Mouse (Mus musculus) limb, embryonic 12.5 days (tissue): ENCODE measurements around the gene Znrf1. TPM values are rescaled to one million over a fixed set of nuclear protein-coding genes. Genes with fewer than 3 reads are reported as not detected.
A peak's percentile ranks its signal among the peaks of the same experiment; 100 is the strongest.

Experiments used
- ATAC-seq: fragments of 200-750 bp; cut with Nextera tagmentation; 2 replicates; pipeline ENCODE4 v1.8.0; 2017; ENCODE audit warnings: low read depth, moderate TSS enrichment; ENCODE audit not compliant: insufficient number of reproducible peaks, insufficient read depth, low FRiP score, low TSS enrichment
- H3K27ac ChIP-seq: fragments of 300-500 bp; sonication (generic); 2 replicates; pipeline ENCODE4 v1.5.1; 2016; ENCODE audit warnings: mild to moderate bottlenecking, moderate library complexity
- H3K27me3 ChIP-seq: fragments of 300-500 bp; sonication (generic); 2 replicates; pipeline ENCODE4 v1.6.1; 2016; ENCODE audit warnings: mild to moderate bottlenecking, moderate library complexity
- H3K36me3 ChIP-seq: fragments of 300-500 bp; sonication (generic); 2 replicates; pipeline ENCODE4 v1.6.1; 2016; ENCODE audit warnings: mild to moderate bottlenecking, moderate library complexity
- H3K4me1 ChIP-seq: fragments of 300-500 bp; sonication (generic); replicated peaks from 2 replicates; pipeline ENCODE4 v1.6.1; 2016
- H3K4me2 ChIP-seq: fragments of 300-500 bp; sonication (generic); 2 replicates; pipeline ENCODE4 v1.6.1; 2016; ENCODE audit warnings: mild to moderate bottlenecking, moderate library complexity
- H3K4me3 ChIP-seq: fragments of 300-500 bp; sonication (generic); replicated peaks from 2 replicates; pipeline ENCODE4 v1.5.1; 2016; ENCODE audit warnings: mild to moderate bottlenecking
- H3K9ac ChIP-seq: fragments of 300-500 bp; sonication (generic); replicated peaks from 2 replicates; pipeline ENCODE4 v1.6.1; 2016; ENCODE audit warnings: mild to moderate bottlenecking, moderate library complexity
- H3K9me3 ChIP-seq: fragments of 300-500 bp; sonication (generic); 2 replicates; pipeline ENCODE4 v1.6.1; 2016; ENCODE audit warnings: mild to moderate bottlenecking, moderate library complexity
- WGBS: fragments of 180-500 bp; shearing (Covaris S2); methylation state at CpG from one replicate; pipeline ENCODE4 v1.1.7; 2016; 5-methylcytosine and 5-hydroxymethylcytosine counted together
- polyA plus RNA-seq: library from polyadenylated mRNA; unstranded; fragments of >200 nt; fragmentation: Nextera tagmentation; extraction: Ambion mirVana; gene quantifications from 2 replicates; pipeline ENCODE4 v1.2.1, GENCODE M21; 2016

Gene Znrf1
- polyA plus RNA-seq, 1 experiment from 2014 or later, result 69.4 TPM

GRCm38 (mm10) chr8:111535491-111535890 is 406 bp upstream of the Znrf1 start:
- Histone ChIP-seq H3K4me3 (peak overlapping the region; percentile 100), H3K36me3 (no peaks in the 10 kb centered on the region), H3K4me1 (peaks cover 26% of the 10 kb centered on the region), H3K27me3 (no peaks in the 10 kb centered on the region), H3K9ac (no peak overlapping the region), H3K4me2 (peak overlapping the region; percentile 87), H3K27ac (no peak overlapping the region), H3K9me3 (no peaks in the 10 kb centered on the region)
- 55% methylated on average over 5 of the region's 5 CpGs for WGBS
- ATAC-seq, result no peak

- Histone ChIP-seq H3K27me3 (no peaks in the 10 kb centered on the region), H3K9me3 (no peaks in the 10 kb centered on the region), H3K27ac (peak overlapping the region; percentile 98), H3K4me3 (peak overlapping the region; percentile 100), H3K4me1 (peaks cover 31% of the 10 kb centered on the region), H3K4me2 (peak overlapping the region; percentile 87), H3K36me3 (peaks cover 12% of the 10 kb centered on the region; the same call in 1 of the 2 replicates), H3K9ac (peak overlapping the region; percentile 96)
- ATAC-seq, result no peak
- WGBS, result under 1% methylated on average over 62 of the region's 64 CpGs
Observed at GRCm38 (mm10) chr8:111536978-111537764, 1.3 kb downstream of the Znrf1 start.

- no peak for ATAC-seq
- 0 out of 2 replicates have a peak overlapping the region, but pooled peaks have one; percentile 98 for H3K27ac ChIP-seq
Observed at GRCm38 (mm10) chr8:111537765-111538158, 1.9 kb downstream of the Znrf1 start.

GRCm38 (mm10) chr8:111538194-111538593 is 2.3 kb downstream of the Znrf1 start:
- H3K27me3 ChIP-seq, result no peaks in the 10 kb centered on the region
- no peaks in the 10 kb centered on the region for H3K9me3 ChIP-seq
- H3K4me2 ChIP-seq, result peak overlapping the region; percentile 87
- ATAC-seq, result no peak
- WGBS, result 22% methylated on average over 2 of the region's 2 CpGs
- peaks cover 31% of the 10 kb centered on the region for H3K4me1 ChIP-seq
- peak overlapping the region; percentile 96 for H3K9ac ChIP-seq
- no peak overlapping the region for H3K27ac ChIP-seq
- H3K36me3 ChIP-seq, result peaks cover 19% of the 10 kb centered on the region; the same call in 1 of the 2 replicates
- peak overlapping the region; percentile 100 for H3K4me3 ChIP-seq

More at GRCm38 (mm10) chr8:111537765-111538158, 1.9 kb downstream of the Znrf1 start:
- H3K4me1 ChIP-seq, result peaks cover 31% of the 10 kb centered on the region
- no peaks in the 10 kb centered on the region for H3K27me3 ChIP-seq
- peak overlapping the region; percentile 96 for H3K9ac ChIP-seq
- H3K4me2 ChIP-seq, result peak overlapping the region; percentile 87
- WGBS, result 5% methylated on average over 8 of the region's 8 CpGs
- H3K36me3 ChIP-seq, result peaks cover 15% of the 10 kb centered on the region; the same call in 1 of the 2 replicates
- H3K9me3 ChIP-seq, result no peaks in the 10 kb centered on the region
- peak overlapping the region; percentile 100 for H3K4me3 ChIP-seq

GRCm38 (mm10) chr8:111539422-111540076 is 3.7 kb downstream of the Znrf1 start:
- peaks cover 30% of the 10 kb centered on the region for H3K36me3 ChIP-seq

GRCm38 (mm10) chr8:111543712-111544380 is 7.9 kb downstream of the Znrf1 start:
- Histone ChIP-seq H3K4me2 (no peak overlapping the region), H3K27me3 (no peaks in the 10 kb centered on the region), H3K4me3 (no peak overlapping the region), H3K36me3 (peaks cover 37% of the 10 kb centered on the region), H3K9me3 (no peaks in the 10 kb centered on the region), H3K27ac (no peak overlapping the region), H3K9ac (no peak overlapping the region), H3K4me1 (peaks cover 21% of the 10 kb centered on the region)
- no peak for ATAC-seq
- WGBS, result 95% methylated on average over 9 of the region's 9 CpGs

More at GRCm38 (mm10) chr8:111539422-111540076, 3.7 kb downstream of the Znrf1 start:
- Histone ChIP-seq H3K4me2 (peak overlapping the region; percentile 87), H3K9ac (peak overlapping the region; percentile 27; the same call in 1 of the 2 replicates), H3K9me3 (no peaks in the 10 kb centered on the region), H3K27me3 (no peaks in the 10 kb centered on the region), H3K4me1 (peaks cover 31% of the 10 kb centered on the region), H3K4me3 (peak overlapping the region; percentile 1; the same call in 1 of the 2 replicates), H3K27ac (no peak overlapping the region)
- ATAC-seq, result no peak
- 82% methylated on average over 10 of the region's 10 CpGs for WGBS

- Histone ChIP-seq H3K27me3 (no peaks in the 10 kb centered on the region), H3K27ac (no peak overlapping the region), H3K9ac (no peak overlapping the region), H3K4me2 (no peak overlapping the region), H3K4me1 (peaks cover 10% of the 10 kb centered on the region), H3K36me3 (peaks cover 36% of the 10 kb centered on the region), H3K4me3 (no peak overlapping the region), H3K9me3 (no peaks in the 10 kb centered on the region)
- 89% methylated on average over 8 of the region's 8 CpGs for whole genome bisulfite sequencing
- ATAC-seq, result no peak
Observed at GRCm38 (mm10) chr8:111545406-111546156, 9.7 kb downstream of the Znrf1 start.

- H3K4me2 ChIP-seq, result no peak overlapping the region
- H3K27ac ChIP-seq, result no peak overlapping the region
- 93% methylated on average over 3 of the region's 3 CpGs for WGBS
- H3K4me1 ChIP-seq, result peaks cover 6% of the 10 kb centered on the region
- no peak overlapping the region for H3K9ac ChIP-seq
- no peak overlapping the region for H3K4me3 ChIP-seq
- H3K27me3 ChIP-seq, result no peaks in the 10 kb centered on the region
- no peak for ATAC-seq
- peaks cover 26% of the 10 kb centered on the region for H3K36me3 ChIP-seq
- no peaks in the 10 kb centered on the region for H3K9me3 ChIP-seq
Observed at GRCm38 (mm10) chr8:111547144-111547543, 11.2 kb downstream of the Znrf1 start.

GRCm38 (mm10) chr8:111548201-111548600 is 12.3 kb downstream of the Znrf1 start:
- Histone ChIP-seq H3K4me3 (no peak overlapping the region), H3K9ac (no peak overlapping the region), H3K27ac (no peak overlapping the region), H3K4me2 (no peak overlapping the region), H3K36me3 (peaks cover 18% of the 10 kb centered on the region; the same call in 1 of the 2 replicates), H3K27me3 (no peaks in the 10 kb centered on the region), H3K9me3 (no peaks in the 10 kb centered on the region), H3K4me1 (peaks cover 6% of the 10 kb centered on the region)
- ATAC-seq, result no peak
- 87% methylated on average over 6 of the region's 6 CpGs for WGBS

- ATAC-seq, result no peak
- Histone ChIP-seq H3K36me3 (peaks cover 7% of the 10 kb centered on the region; the same call in 1 of the 2 replicates), H3K27me3 (no peaks in the 10 kb centered on the region), H3K9ac (no peak overlapping the region), H3K27ac (0 out of 2 replicates have a peak overlapping the region, but pooled peaks have one; percentile 20), H3K9me3 (no peaks in the 10 kb centered on the region), H3K4me3 (no peak overlapping the region), H3K4me1 (peaks cover 8% of the 10 kb centered on the region), H3K4me2 (no peak overlapping the region)
- WGBS, result 72% methylated on average over 9 of the region's 9 CpGs
Observed at GRCm38 (mm10) chr8:111550002-111550870, 14.3 kb downstream of the Znrf1 start.
